Mouse (Mus musculus) embryonic stem cell, embryonic (primary cell): Measurements from ENCODE around the gene Vmn1r223.

Source experiments
- CTCF ChIA-PET, 4 experiments: fragments of 300-600 bp in 2 of 4; fragments of 350-600 bp in 2 of 4; sonication (Branson Sonifier 250); formaldehyde crosslinking; loops; one replicate each; lab custom pipeline; 2022; ENCODE audit warnings: inconsistent platforms in 2 of 4; lab: Charles Lee
- POLR2A ChIA-PET, 4 experiments: fragments of 300-600 bp in 2 of 4; fragments of 350-600 bp in 2 of 4; sonication (Branson Sonifier 250); formaldehyde crosslinking; loops; one replicate each; lab custom pipeline; 2022; ENCODE audit warnings: antibody characterized with exemption in 4 of 4, inconsistent platforms in 1 of 4; lab: Charles Lee

Vmn1r223 gene

DNA sequence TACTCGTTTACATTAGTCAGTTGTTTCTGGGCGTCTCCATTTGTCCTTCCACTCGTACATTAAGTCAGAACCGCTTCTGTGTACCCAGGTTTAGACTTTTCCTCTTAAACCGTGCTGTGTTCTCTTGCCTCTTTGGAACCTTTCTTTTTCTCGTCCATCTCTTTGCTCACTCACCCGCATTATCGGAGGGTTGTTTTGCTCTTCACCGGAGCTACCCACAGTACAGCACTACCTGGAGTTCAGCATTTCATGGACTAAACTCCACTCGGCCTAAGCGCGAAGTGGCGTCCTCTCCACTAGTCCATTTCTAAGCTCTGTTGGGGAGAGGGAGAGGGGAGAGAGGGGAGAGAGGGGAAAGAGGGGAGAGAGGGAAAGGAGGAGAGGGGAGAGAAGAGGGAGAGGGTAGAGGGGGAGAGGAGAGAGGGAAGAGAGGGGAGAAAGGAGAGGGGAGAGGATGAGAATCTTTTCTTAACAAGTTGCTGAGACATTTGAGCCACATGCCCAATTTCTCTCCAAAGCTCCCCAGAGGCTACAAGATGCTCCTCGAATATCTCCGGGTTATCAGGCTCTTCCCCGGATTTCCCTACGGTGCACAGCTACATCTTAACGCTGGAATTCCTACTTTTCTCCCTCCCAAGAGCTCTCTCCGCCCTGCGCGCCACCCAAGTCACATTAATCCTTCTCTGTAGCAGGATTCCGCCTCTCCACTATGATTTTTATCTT is 52.5 kb downstream of the Vmn1r223 start:
- ChIA-PET POLR2A (interaction anchor here (0.6 to 7.7 kb wide), 27 partner anchors 8 to 1379 kb away, joined by 3 to 41 read pairs (median 4); partner anchors contain the start of genes Hist1h2ag (in 2 of the 4), Hist1h2bj (in 2 of the 4), Hist1h2af (in 1 of the 4) and Hist1h2bc (in 1 of the 4)), CTCF (interaction anchor here in 3 of 4 experiments (0.5 to 5.6 kb wide), 8 partner anchors 8 to 126 kb away, joined by 3 to 45 read pairs (median 6); no protein-coding TSS in a partner anchor)

- ChIA-PET CTCF (interaction anchor here in 2 of 4 experiments (1.7 to 5.6 kb wide), 3 partner anchors 8 to 102 kb away, joined by 8 to 45 read pairs (median 12); no protein-coding TSS in a partner anchor), POLR2A (interaction anchor here in 3 of 4 experiments (0.6 to 7.7 kb wide), 17 partner anchors 7 to 1380 kb away, joined by 3 to 41 read pairs (median 5); partner anchors contain the start of genes Hist1h2af (in 1 of the 3), Hist1h2ag (in 1 of the 3), Hist1h2bc (in 1 of the 3) and Hist1h2bj (in 1 of the 3))
Measured at GRCm38 (mm10) chr13:23299999-23300341, 53.0 kb downstream of the Vmn1r223 start.
